In the genomic region with DNA sequence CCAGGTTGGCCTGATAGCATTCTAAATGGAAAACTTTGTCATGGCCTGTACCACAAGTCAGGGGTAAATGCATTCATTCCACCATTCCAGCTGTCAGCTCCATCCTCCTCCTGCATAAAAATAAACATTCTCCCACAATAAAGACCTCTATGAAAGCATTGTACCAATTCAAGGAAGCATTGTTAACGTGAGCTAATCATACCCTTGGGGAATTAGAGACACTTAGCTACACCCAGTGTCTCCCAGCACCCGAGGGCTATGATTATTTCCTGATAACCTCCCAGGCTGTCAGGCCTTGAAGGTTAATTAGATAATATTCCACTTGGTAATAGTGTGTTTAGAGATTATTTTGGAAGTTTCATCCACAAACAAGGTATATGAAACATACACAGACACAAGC, we compare ENCODE assay signal across 28 mouse cellular contexts.
"Had no signal": no experiment of that assay in that cellular context is flagged by ENCODE, and none has a peak within 500 bp of the region (broad histone marks: within the 10 kb centered on the region; RNA-seq: fewer than 3 reads in every experiment).

No protein-coding gene starts in this region.

- H3K27ac ChIP-seq: heart, embryonic 10.5 days; hindbrain, embryonic 10.5 days; hindbrain, embryonic 12.5 days; hindbrain, embryonic 14.5 days; intestine, embryonic 15.5 days; kidney, embryonic 15.5 days; kidney, postnatal 0 days; limb, embryonic 10.5 days; limb, embryonic 12.5 days; liver, embryonic 13.5 days; liver, embryonic 15.5 days had no signal

- H3K36me3 ChIP-seq: heart, embryonic 10.5 days; heart, embryonic 12.5 days; hindbrain, embryonic 10.5 days; hindbrain, embryonic 12.5 days; intestine, embryonic 15.5 days; kidney, embryonic 15.5 days; limb, embryonic 10.5 days; limb, embryonic 12.5 days; liver, embryonic 13.5 days; liver, embryonic 15.5 days had no signal

- H3K27me3 ChIP-seq: heart, embryonic 12.5 days; hindbrain, embryonic 12.5 days; intestine, embryonic 15.5 days; kidney, embryonic 15.5 days; limb, embryonic 12.5 days; liver, embryonic 13.5 days; liver, embryonic 15.5 days had no signal

- H3K9ac ChIP-seq: heart, embryonic 12.5 days; hindbrain, embryonic 12.5 days; hindbrain, embryonic 14.5 days; intestine, embryonic 15.5 days; kidney, embryonic 15.5 days; limb, embryonic 12.5 days; liver, embryonic 13.5 days; liver, embryonic 15.5 days had no signal

- ATAC-seq: hindbrain, embryonic 16.5 days; inflammation-experienced regulatory T-cells, adult 6 months; intestine, embryonic 15.5 days had no signal

- H3K9me3 ChIP-seq: heart, embryonic 10.5 days; heart, embryonic 12.5 days; hindbrain, embryonic 10.5 days; hindbrain, embryonic 12.5 days; intestine, embryonic 15.5 days; kidney, embryonic 15.5 days; limb, embryonic 10.5 days; limb, embryonic 12.5 days; liver, embryonic 13.5 days; liver, embryonic 15.5 days had no signal

- H3K4me3 ChIP-seq: heart, embryonic 10.5 days; heart, embryonic 12.5 days; hindbrain, embryonic 10.5 days; hindbrain, embryonic 12.5 days; intestine, embryonic 15.5 days; kidney, embryonic 15.5 days; limb, embryonic 10.5 days; limb, embryonic 12.5 days; liver, embryonic 13.5 days; liver, embryonic 15.5 days had no signal

- DNase-seq: gastrocnemius, postnatal 10 days; gastrocnemius, postnatal 25 days; heart, adult 18-20 months; heart, postnatal 10 days; heart, postnatal 4 days; kidney, adult 11 months; kidney, adult 2 months; kidney, adult 9 months; kidney, postnatal 14 days; kidney, postnatal 36 days; layer of hippocampus, adult 9-11 months; layer of hippocampus, postnatal 36 days; liver; liver, embryonic 13.5 days had no signal

- H3K4me1 ChIP-seq: heart, embryonic 10.5 days; heart, embryonic 12.5 days; hindbrain, embryonic 10.5 days; hindbrain, embryonic 12.5 days; intestine, embryonic 15.5 days; kidney, embryonic 15.5 days; limb, embryonic 10.5 days; limb, embryonic 12.5 days; liver, embryonic 13.5 days; liver, embryonic 15.5 days had no signal

- H3K4me2 ChIP-seq: heart, embryonic 12.5 days; hindbrain, embryonic 12.5 days; hindbrain, embryonic 14.5 days; intestine, embryonic 15.5 days; kidney, embryonic 15.5 days; limb, embryonic 12.5 days; liver, embryonic 11.5 days; liver, embryonic 13.5 days; liver, embryonic 15.5 days had no signal
